Mouse (Mus musculus) limb, embryonic 15.5 days (tissue): Measurements from ENCODE around the gene Olfr287. TPM values are rescaled to one million over a fixed set of nuclear protein-coding genes. Genes with fewer than 3 reads are reported as not detected.

ENCODE experiments used
- ATAC-seq: fragments of 200-750 bp; cut with Nextera tagmentation; 2 replicates; pipeline ENCODE4 v1.8.0; 2017; ENCODE audit warnings: low read depth, moderate TSS enrichment; ENCODE audit not compliant: insufficient number of reproducible peaks, low FRiP score, low TSS enrichment
- H3K27ac ChIP-seq: fragments of 300-500 bp; sonication (generic); 2 replicates; pipeline ENCODE4 v1.5.1; 2015; ENCODE audit warnings: moderate library complexity, mild to moderate bottlenecking, inconsistent platforms
- H3K27me3 ChIP-seq: fragments of 300-500 bp; sonication (generic); 2 replicates; pipeline ENCODE4 v1.6.1; 2015; ENCODE audit warnings: inconsistent platforms
- H3K36me3 ChIP-seq: fragments of 300-500 bp; sonication (generic); 2 replicates; pipeline ENCODE4 v1.6.1; 2015; ENCODE audit warnings: inconsistent platforms
- H3K4me1 ChIP-seq: fragments of 300-500 bp; sonication (generic); 2 replicates; pipeline ENCODE4 v1.6.1; 2015; ENCODE audit warnings: inconsistent platforms
- H3K4me2 ChIP-seq: fragments of 300-500 bp; sonication (generic); 2 replicates; pipeline ENCODE4 v1.6.1; 2015; ENCODE audit warnings: mild to moderate bottlenecking, inconsistent platforms
- H3K4me3 ChIP-seq: fragments of 300-500 bp; sonication (generic); 2 replicates; pipeline ENCODE4 v1.5.1; 2015; ENCODE audit warnings: mild to moderate bottlenecking, inconsistent platforms
- H3K9ac ChIP-seq: fragments of 300-500 bp; sonication (generic); 2 replicates; pipeline ENCODE4 v1.6.1; 2015; ENCODE audit warnings: inconsistent platforms
- H3K9me3 ChIP-seq: fragments of 300-500 bp; sonication (generic); 2 replicates; pipeline ENCODE4 v1.6.1; 2016; ENCODE audit warnings: inconsistent platforms
- WGBS: fragments of 180-500 bp; shearing (Covaris S2); methylation state at CpG from one replicate; pipeline ENCODE4 v1.1.7; 2015; 5-methylcytosine and 5-hydroxymethylcytosine counted together
- polyA plus RNA-seq: library from polyadenylated mRNA; unstranded; fragments of >200 nt; fragmentation: Nextera tagmentation; extraction: Ambion mirVana; gene quantifications from 2 replicates; pipeline ENCODE4 v1.2.1, GENCODE M21; 2015

The Olfr287 gene
- polyA plus RNA-seq, 1 experiment from 2014 or later, result not detected

DNA sequence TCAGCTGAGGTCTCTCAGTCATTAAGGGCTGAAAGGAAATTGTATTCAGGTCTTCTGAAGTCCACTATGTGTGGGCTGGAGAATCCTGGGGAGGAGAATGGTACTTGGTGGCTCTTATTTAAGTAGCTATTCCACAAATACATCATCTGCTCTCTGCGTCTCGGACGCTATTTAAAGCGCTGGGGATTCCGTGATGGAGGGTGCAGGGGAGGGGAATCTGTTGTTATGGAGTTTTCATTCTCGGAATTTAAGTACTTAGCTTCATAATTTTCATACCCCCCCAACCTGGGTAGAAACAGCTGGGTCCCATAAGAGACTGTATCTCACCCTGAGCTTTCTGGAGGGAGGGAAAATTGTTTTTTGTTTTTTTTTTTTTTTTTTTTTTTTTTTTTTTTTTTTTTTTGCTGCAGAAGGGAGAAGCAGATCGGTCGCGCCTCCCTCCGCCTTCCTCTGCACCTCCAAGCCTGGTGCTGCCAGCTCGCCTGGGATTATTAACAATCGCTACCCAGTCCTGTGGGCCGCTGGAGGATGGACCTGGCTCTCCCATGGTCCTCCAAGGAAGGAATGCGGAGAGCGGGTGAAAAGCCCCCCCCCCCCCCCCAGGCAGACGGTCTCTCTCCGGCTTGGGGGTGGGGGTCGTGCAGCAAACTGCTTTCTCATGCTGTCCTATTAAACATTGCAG is 53.8 kb downstream of the Olfr287 start, which contains the start of gene Ccdc184:
Ccdc184 (plus strand) TSS at position 196 of the 682 bp plus-strand sequence.
- no peak for ATAC-seq
- Histone ChIP-seq H3K9ac (0 out of 2 replicates have a peak within 1 kb of the TSS, but pooled peaks have one; percentile 4), H3K4me3 (peak within 1 kb of the TSS; percentile 44), H3K4me2 (peak within 1 kb of the TSS; percentile 81), H3K27ac (no peak within 1 kb of the TSS), H3K4me1 (peaks cover 14% of the 10 kb centered on the region), H3K36me3 (no peaks in the 10 kb centered on the region), H3K27me3 (peaks cover 65% of the 10 kb centered on the region), H3K9me3 (no peaks in the 10 kb centered on the region)
- 2% methylated on average over 17 of the region's 18 CpGs for whole genome bisulfite sequencing

DNA sequence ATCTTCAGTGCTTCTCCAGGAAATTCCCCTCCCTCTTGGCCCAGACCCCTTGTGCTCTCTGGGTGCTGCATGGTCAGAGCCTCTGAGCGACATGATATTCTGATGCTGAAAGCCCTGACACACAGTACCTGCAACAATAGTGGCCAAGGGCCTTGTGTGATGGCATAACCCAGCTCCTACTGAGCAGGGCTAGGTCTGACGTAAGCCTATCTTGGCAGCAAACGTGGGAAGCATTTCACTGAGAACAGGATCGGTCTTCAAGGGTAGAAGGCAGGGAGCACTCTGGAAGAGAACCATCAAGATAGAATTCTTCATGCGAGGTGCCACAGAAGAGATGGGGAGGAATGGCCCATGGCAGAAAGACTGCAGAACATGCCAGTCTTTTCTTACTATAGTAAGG is 55.3 kb downstream of the Olfr287 start, which contains the start of gene Asb8:
Asb8 (minus strand) TSS at position 101 of the 400 bp plus-strand sequence.
- Histone ChIP-seq H3K9ac (no peak within 1 kb of the TSS), H3K4me3 (no peak within 1 kb of the TSS), H3K27ac (no peak within 1 kb of the TSS), H3K4me2 (no peak within 1 kb of the TSS), H3K27me3 (peaks cover 50% of the 10 kb centered on the region), H3K36me3 (no peaks in the 10 kb centered on the region), H3K9me3 (no peaks in the 10 kb centered on the region), H3K4me1 (peaks cover 14% of the 10 kb centered on the region)
- WGBS, result 73% methylated on average over 5 of the region's 5 CpGs
- no peak for ATAC-seq

DNA sequence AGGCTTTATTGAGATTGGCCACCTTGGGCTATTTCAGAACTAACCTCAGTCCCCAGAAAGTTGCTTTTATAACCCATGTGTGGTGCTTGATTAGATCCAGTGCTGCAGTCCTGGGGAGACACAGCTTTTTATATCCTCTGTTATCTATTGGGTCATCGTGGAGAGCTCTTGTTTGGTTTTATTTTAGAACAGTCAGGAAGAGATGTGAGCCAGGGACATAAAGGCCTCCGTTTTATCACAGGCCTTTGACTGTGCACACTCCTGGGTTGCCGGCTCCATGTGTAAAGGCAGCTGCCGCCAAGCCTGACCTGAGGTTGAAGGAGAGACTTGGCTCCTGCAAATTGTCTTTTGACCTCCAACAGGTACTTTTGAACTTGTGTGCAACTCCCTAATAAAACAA is 58.3 kb downstream of the Olfr287 start:
- ATAC-seq, result no peak
- Histone ChIP-seq H3K36me3 (no peaks in the 10 kb centered on the region), H3K4me1 (peaks cover 4% of the 10 kb centered on the region), H3K27ac (no peak overlapping the region), H3K4me3 (no peak overlapping the region), H3K27me3 (peaks cover 20% of the 10 kb centered on the region), H3K9ac (no peak overlapping the region), H3K4me2 (no peak overlapping the region), H3K9me3 (no peaks in the 10 kb centered on the region)
- WGBS, result 50% methylated on average over 4 of the region's 4 CpGs

DNA sequence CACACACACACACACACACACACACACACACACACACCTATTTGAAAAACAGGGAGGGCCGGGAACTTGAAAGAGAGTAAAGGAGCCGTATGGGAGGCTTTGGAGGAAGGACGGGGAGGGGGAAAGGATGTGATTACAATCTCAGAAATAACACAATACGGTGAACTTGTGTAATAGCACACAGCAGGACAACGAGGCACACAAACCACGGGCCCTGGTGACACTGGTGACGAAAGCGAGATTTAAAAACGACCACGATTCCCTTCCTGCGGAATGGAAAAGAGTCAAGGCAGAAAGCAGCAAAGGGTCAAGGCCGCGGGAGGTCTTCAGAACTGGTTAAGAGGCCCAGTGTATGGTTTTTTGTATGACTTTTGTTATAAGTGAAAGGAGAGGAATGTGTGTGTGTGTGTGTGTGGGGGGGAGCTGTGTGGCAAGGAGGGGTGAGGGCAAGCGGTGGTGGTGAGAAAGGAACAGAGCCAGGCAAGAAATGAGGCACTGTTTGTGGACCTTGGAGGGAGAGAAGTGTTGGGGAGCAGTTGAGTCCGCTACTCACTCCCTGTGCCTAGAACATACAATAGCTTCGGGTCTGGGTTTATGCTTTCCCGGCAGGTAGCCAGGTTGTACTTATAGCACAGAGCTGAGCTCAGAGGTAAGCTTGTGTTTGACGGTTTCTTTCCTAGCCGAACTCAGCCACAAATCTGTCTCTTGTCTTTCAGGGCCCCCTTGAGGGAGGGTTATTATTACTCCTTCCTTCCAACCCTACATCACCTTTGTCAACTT is 59.6 kb downstream of the Olfr287 start:
- peaks cover 9% of the 10 kb centered on the region for H3K27me3 ChIP-seq
- H3K9me3 ChIP-seq, result no peaks in the 10 kb centered on the region
- H3K27ac ChIP-seq, result no peak overlapping the region
- no peaks in the 10 kb centered on the region for H3K4me1 ChIP-seq
- H3K4me2 ChIP-seq, result no peak overlapping the region
- WGBS, result 64% methylated on average over 19 of the region's 19 CpGs
- no peak overlapping the region for H3K9ac ChIP-seq
- no peaks in the 10 kb centered on the region for H3K36me3 ChIP-seq
- no peak overlapping the region for H3K4me3 ChIP-seq
- no peak for ATAC-seq

DNA sequence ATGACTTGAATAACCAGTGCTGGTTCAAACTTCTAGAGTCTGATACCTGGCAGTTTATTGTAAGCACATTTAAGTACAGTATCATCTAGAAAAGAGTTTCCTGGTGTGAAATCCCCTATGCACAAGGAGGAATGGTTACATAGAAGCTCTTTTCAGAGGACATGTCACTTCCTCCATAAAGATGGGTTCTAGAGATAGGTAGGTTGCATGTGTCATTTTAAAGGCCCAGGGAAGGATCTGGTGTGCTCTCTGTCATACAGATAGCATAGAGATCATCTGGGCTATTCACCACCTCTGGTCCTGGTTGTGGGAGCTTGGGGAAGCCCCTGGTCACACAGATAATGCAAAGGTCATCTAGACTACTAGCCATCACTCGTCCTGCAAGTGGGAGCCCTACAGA is 63.6 kb downstream of the Olfr287 start:
- no peak overlapping the region for H3K4me3 ChIP-seq
- WGBS, result 74% methylated on average over 1 of the region's 1 CpGs
- H3K4me1 ChIP-seq, result no peaks in the 10 kb centered on the region
- no peak overlapping the region for H3K9ac ChIP-seq
- H3K27ac ChIP-seq, result no peak overlapping the region
- H3K4me2 ChIP-seq, result no peak overlapping the region
- H3K27me3 ChIP-seq, result no peaks in the 10 kb centered on the region
- H3K9me3 ChIP-seq, result no peaks in the 10 kb centered on the region
- no peaks in the 10 kb centered on the region for H3K36me3 ChIP-seq
- no peak for ATAC-seq

Other genes starting within 250 kb of the Olfr287 start
- 807 and 885 TPM in 2 replicates for gene Col2a1, start 216.4 kb downstream of the Olfr287 start, polyA plus RNA-seq
- gene Pfkm, start 128.5 kb downstream of the Olfr287 start, polyA plus RNA-seq, result 47.5 and 77.4 TPM in 2 replicates
- gene Senp1, start 127.3 kb downstream of the Olfr287 start, polyA plus RNA-seq, result 28.6 and 29.3 TPM in 2 replicates
- 46.7 and 56.3 TPM in 2 replicates for gene Asb8, start 55.4 kb downstream of the Olfr287 start, polyA plus RNA-seq
- gene Ccdc184, start 53.9 kb downstream of the Olfr287 start, polyA plus RNA-seq, result 0.20 and 0.40 TPM in 2 replicates
- gene Olfr288, start 25.5 kb downstream of the Olfr287 start, polyA plus RNA-seq, result not detected in 2 replicates
- not detected in 2 replicates for gene Gm44579, start 79 bp downstream of the Olfr287 start, polyA plus RNA-seq
- not detected in 2 replicates for gene Olfr286, start 13.4 kb upstream of the Olfr287 start, polyA plus RNA-seq
- not detected in 2 replicates for gene H1fnt, start 36.2 kb upstream of the Olfr287 start, polyA plus RNA-seq
- gene Zfp641, start 75.1 kb upstream of the Olfr287 start, polyA plus RNA-seq, result 0.20 and 0.56 TPM in 2 replicates
- not detected in 2 replicates for gene Olfr285, start 96.3 kb upstream of the Olfr287 start, polyA plus RNA-seq
- gene Olfr284, start 119.9 kb upstream of the Olfr287 start, polyA plus RNA-seq, result not detected in 2 replicates
- not detected in 2 replicates for gene Olfr283, start 159.9 kb upstream of the Olfr287 start, polyA plus RNA-seq
- gene Olfr282, start 210.2 kb upstream of the Olfr287 start, polyA plus RNA-seq, result not detected in 2 replicates
- not detected in 2 replicates for gene Olfr281, start 231.5 kb upstream of the Olfr287 start, polyA plus RNA-seq
- not detected in 2 replicates for gene OR5BS1P, start 248.8 kb upstream of the Olfr287 start, polyA plus RNA-seq